Mouse (Mus musculus) E14TG2a.4 (cell line): Measurements from ENCODE around the gene Etfb.

ENCODE experiments used
- CTCF ChIP-seq: conservative IDR thresholded peaks from 2 replicates; pipeline ENCODE4 v1.5.1; 2014; ENCODE audit warnings: low read length
- NANOG ChIP-seq: IDR thresholded peaks from 2 replicates; pipeline ENCODE4 v1.6.1; 2014; ENCODE audit warnings: borderline replicate concordance, low read length, mixed read lengths
- POU5F1 ChIP-seq: IDR thresholded peaks from 2 replicates; pipeline ENCODE4 v1.6.1; 2014; ENCODE audit warnings: low read length, borderline replicate concordance

- no peak for TF ChIP-seq CTCF
- TF ChIP-seq NANOG: no peak
- no peak for TF ChIP-seq POU5F1
Observed at GRCm38 (mm10) chr7:43402718-43403117, 41.2 kb upstream of the Etfb start.
